Mouse (Mus musculus) megakaryocyte, embryonic 14.5 days (primary cell): Measurements from ENCODE around the gene Srebf1.

Experiments used
- FLI1 ChIP-seq: IDR thresholded peaks from 2 replicates; pipeline ENCODE4 v1.6.1; 2012; ENCODE audit warnings: low read length, inconsistent platforms, mixed read lengths
- GATA1 ChIP-seq: IDR thresholded peaks from 3 replicates; pipeline ENCODE4 v1.6.1; 2012; ENCODE audit warnings: mixed read lengths, low read length, inconsistent platforms, borderline replicate concordance

- TF ChIP-seq GATA1: no peak
- TF ChIP-seq FLI1: no peak
Observed at GRCm38 (mm10) chr11:60164450-60164849, 57.9 kb downstream of the Srebf1 start.
